Mouse (Mus musculus): Measurements from ENCODE around the gene Mpp4. TPM values are rescaled to one million over a fixed set of nuclear protein-coding genes. Genes with fewer than 3 reads are reported as not detected.

Mpp4 gene
- polyA plus RNA-seq, 1 experiment from 2014 or later: 0.28 TPM

DNA sequence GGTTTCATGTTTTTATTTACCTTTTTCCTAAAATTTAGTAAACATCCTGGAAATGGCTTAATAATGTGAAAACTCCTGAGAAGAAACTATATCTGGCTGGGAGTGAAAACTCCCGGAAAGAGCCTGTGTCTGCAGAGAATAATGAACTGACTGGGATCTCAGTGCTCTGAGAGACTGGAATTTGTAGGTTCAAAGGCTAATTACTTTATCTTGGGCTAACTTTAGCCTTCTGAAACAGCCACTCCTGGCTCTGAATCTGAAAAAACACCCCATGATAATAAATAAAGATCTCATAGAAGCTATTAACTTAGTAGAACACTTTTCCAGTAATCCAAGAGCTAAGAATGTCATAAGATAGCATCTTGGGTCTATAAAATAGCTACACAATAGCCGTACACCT is 5.4 kb upstream of the Mpp4 start:
- H3K36me3 ChIP-seq (replicated peaks): peaks cover 19% of the 10 kb centered on the region
- no peak overlapping the region for H3K27ac ChIP-seq (replicated peaks)
- no peak overlapping the region for H3K4me2 ChIP-seq
- WGBS (ENCODE audit: insufficient replicate concordance): 67% methylated on average over 2 of the region's 2 CpGs
- H3K4me3 ChIP-seq (replicated peaks): no peak overlapping the region
- no peaks in the 10 kb centered on the region for H3K27me3 ChIP-seq
- H3K4me1 ChIP-seq (replicated peaks): peaks cover 12% of the 10 kb centered on the region
- no peaks in the 10 kb centered on the region for H3K9me3 ChIP-seq (replicated peaks)
- ATAC-seq (ENCODE audit: insufficient read depth): no peak
- H3K9ac ChIP-seq: no peak overlapping the region

- Histone ChIP-seq H3K27ac (replicated peaks) (no peak overlapping the region), H3K27me3 (no peaks in the 10 kb centered on the region), H3K4me1 (replicated peaks) (peaks cover 5% of the 10 kb centered on the region), H3K4me2 (no peak overlapping the region), H3K4me3 (replicated peaks) (no peak overlapping the region), H3K36me3 (replicated peaks) (peaks cover 24% of the 10 kb centered on the region), H3K9ac (no peak overlapping the region), H3K9me3 (replicated peaks) (no peaks in the 10 kb centered on the region)
- no peak for ATAC-seq (ENCODE audit: insufficient read depth)
- WGBS (ENCODE audit: insufficient replicate concordance): 68% methylated on average over 4 of the region's 4 CpGs
These were observed 4.7 kb upstream of the Mpp4 start for GRCm38 (mm10) chr1:59167654-59168425.

DNA sequence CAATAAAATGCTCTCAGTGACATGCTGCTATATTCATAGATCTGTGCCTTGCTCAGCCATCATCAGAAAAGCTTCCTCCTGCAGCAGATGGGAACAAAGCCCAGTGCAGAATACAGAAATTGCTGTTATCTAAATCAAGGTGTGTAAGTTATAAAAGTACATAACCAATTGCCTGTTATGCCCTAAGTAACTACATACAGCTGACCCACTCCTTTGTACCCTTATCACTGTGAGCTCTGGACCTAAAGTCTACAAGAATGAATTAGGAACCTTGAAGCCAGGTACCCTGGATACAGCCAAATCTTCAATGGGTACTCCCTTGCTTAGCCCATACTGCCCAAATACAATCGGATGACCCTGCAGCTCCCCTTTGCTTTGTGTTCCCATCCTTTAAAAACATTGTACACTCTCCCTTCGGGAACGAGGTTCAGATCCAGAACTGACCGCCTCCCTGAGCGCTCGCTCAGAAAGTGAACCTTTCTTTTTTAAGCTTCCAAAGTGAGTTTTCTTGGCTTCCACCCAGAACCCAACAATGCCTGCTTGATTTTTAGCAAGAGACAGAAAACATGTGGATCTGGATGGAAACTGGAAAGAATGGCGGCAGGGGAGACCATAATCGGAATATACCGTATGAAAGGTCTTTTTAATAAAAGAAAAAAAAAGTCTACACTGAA is 3.2 kb upstream of the Mpp4 start:
- Histone ChIP-seq H3K36me3 (replicated peaks) (peaks cover 29% of the 10 kb centered on the region), H3K27ac (replicated peaks) (no peak overlapping the region), H3K4me2 (no peak overlapping the region), H3K4me1 (replicated peaks) (no peaks in the 10 kb centered on the region), H3K9ac (no peak overlapping the region), H3K4me3 (replicated peaks) (no peak overlapping the region), H3K9me3 (replicated peaks) (no peaks in the 10 kb centered on the region), H3K27me3 (no peaks in the 10 kb centered on the region)
- ATAC-seq (ENCODE audit: insufficient read depth): no peak
- 85% methylated on average over 9 of the region's 9 CpGs for WGBS (ENCODE audit: insufficient replicate concordance)

DNA sequence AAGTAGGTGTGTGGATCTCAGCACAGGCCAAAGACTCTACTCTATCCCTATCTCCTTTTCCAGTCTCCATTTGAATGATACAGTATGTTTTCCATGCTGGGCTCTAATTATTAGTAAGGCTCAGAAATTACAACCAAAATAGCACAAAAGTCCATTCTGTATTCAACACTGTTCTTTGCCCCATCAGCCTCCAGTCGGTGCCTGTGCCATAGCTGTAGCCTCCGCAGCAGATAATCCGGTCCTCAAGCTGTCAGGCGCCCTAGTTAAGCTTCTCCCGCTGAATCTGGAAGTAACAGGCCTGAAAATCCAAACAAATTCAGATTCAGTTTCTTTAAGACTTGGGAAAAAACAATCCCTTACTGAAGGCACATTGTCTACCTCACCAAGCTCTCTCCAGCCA is 729 bp upstream of the Mpp4 start:
- no peaks in the 10 kb centered on the region for H3K4me1 ChIP-seq (replicated peaks)
- 69% methylated on average over 5 of the region's 5 CpGs for WGBS (ENCODE audit: insufficient replicate concordance)
- no peak overlapping the region for H3K9ac ChIP-seq
- no peak for ATAC-seq (ENCODE audit: insufficient read depth)
- no peak overlapping the region for H3K27ac ChIP-seq (replicated peaks)
- H3K4me2 ChIP-seq: no peak overlapping the region
- peaks cover 29% of the 10 kb centered on the region for H3K36me3 ChIP-seq (replicated peaks)
- H3K27me3 ChIP-seq: no peaks in the 10 kb centered on the region
- no peaks in the 10 kb centered on the region for H3K9me3 ChIP-seq (replicated peaks)
- no peak overlapping the region for H3K4me3 ChIP-seq (replicated peaks)

GRCm38 (mm10) chr1:59162309-59163024 is 722 bp downstream of the Mpp4 start:
- Histone ChIP-seq H3K36me3 (replicated peaks) (peaks cover 27% of the 10 kb centered on the region), H3K4me2 (no peak overlapping the region), H3K27ac (replicated peaks) (no peak overlapping the region), H3K9ac (no peak overlapping the region), H3K4me3 (replicated peaks) (no peak overlapping the region), H3K4me1 (replicated peaks) (no peaks in the 10 kb centered on the region), H3K9me3 (replicated peaks) (no peaks in the 10 kb centered on the region), H3K27me3 (no peaks in the 10 kb centered on the region)
- ATAC-seq (ENCODE audit: insufficient read depth): no peak
- WGBS (ENCODE audit: insufficient replicate concordance): 68% methylated on average over 8 of the region's 8 CpGs

GRCm38 (mm10) chr1:59161396-59161795 is 1.8 kb downstream of the Mpp4 start:
- WGBS (ENCODE audit: insufficient replicate concordance): 83% methylated on average over 6 of the region's 6 CpGs
- ATAC-seq (ENCODE audit: insufficient read depth): no peak
- H3K4me2 ChIP-seq: no peak overlapping the region

DNA sequence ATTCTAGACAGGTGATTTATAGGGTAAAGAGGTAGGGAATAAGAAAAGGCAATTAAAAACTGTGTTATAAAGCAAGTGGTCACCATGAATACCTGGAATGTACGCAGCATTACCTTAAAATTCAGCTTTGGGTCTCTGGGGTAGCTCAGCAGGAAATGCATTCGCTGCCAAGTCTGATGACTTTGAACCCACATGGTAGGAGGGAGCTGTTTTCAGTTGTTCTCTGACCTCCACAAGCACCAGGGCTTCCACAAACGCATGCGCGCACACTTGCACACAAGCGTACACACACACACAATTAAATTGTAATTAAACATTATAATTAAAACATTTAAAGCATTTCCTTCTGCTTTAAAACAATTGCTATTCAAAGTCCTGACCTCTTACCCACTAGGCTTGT is 2.3 kb downstream of the Mpp4 start:
- Histone ChIP-seq H3K27ac (replicated peaks) (no peak overlapping the region), H3K36me3 (replicated peaks) (peaks cover 15% of the 10 kb centered on the region), H3K4me2 (no peak overlapping the region), H3K4me1 (replicated peaks) (no peaks in the 10 kb centered on the region), H3K9ac (no peak overlapping the region), H3K9me3 (replicated peaks) (no peaks in the 10 kb centered on the region), H3K4me3 (replicated peaks) (no peak overlapping the region), H3K27me3 (no peaks in the 10 kb centered on the region)
- no peak for ATAC-seq (ENCODE audit: insufficient read depth)
- WGBS (ENCODE audit: insufficient replicate concordance): 81% methylated on average over 6 of the region's 6 CpGs

More at GRCm38 (mm10) chr1:59161396-59161795, 1.8 kb downstream of the Mpp4 start:
- Histone ChIP-seq H3K4me3 (replicated peaks) (no peak overlapping the region), H3K27me3 (no peaks in the 10 kb centered on the region), H3K9me3 (replicated peaks) (no peaks in the 10 kb centered on the region), H3K4me1 (replicated peaks) (no peaks in the 10 kb centered on the region), H3K36me3 (replicated peaks) (peaks cover 17% of the 10 kb centered on the region), H3K27ac (replicated peaks) (no peak overlapping the region), H3K9ac (no peak overlapping the region)

- no peak overlapping the region for H3K4me3 ChIP-seq (replicated peaks)
- no peaks in the 10 kb centered on the region for H3K9me3 ChIP-seq (replicated peaks)
- no peaks in the 10 kb centered on the region for H3K27me3 ChIP-seq
- no peak overlapping the region for H3K9ac ChIP-seq
- WGBS (ENCODE audit: insufficient replicate concordance): 60% methylated on average over 3 of the region's 3 CpGs
- H3K36me3 ChIP-seq (replicated peaks): peaks cover 15% of the 10 kb centered on the region
- no peak for ATAC-seq (ENCODE audit: insufficient read depth)
- no peak overlapping the region for H3K27ac ChIP-seq (replicated peaks)
- H3K4me1 ChIP-seq (replicated peaks): no peaks in the 10 kb centered on the region
- H3K4me2 ChIP-seq: no peak overlapping the region
These were observed 4.1 kb downstream of the Mpp4 start for GRCm38 (mm10) chr1:59159136-59159535.

DNA sequence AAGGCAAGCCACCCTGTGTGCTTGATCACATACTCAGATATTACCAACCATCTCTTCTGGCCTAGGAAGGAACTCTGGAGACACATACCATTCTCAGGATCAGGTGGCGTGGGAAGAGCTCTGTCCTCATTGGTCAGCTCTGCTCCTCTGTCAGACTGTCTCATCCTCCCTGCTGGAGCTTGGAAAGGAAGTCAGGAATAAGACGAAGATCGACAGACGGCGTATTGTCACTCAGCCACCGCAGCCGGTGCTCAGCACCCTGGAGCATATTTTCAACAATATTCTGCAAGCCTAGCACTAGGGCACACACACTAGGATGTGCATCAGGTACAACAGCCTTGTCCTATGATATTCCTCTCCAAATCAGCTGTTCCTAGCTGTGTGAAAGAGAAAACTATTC is 4.7 kb downstream of the Mpp4 start:
- H3K4me1 ChIP-seq (replicated peaks): no peaks in the 10 kb centered on the region
- H3K36me3 ChIP-seq (replicated peaks): peaks cover 9% of the 10 kb centered on the region
- ATAC-seq (ENCODE audit: insufficient read depth): no peak
- H3K4me2 ChIP-seq: no peak overlapping the region
- no peaks in the 10 kb centered on the region for H3K9me3 ChIP-seq (replicated peaks)
- H3K27me3 ChIP-seq: no peaks in the 10 kb centered on the region
- H3K4me3 ChIP-seq (replicated peaks): no peak overlapping the region
- no peak overlapping the region for H3K27ac ChIP-seq (replicated peaks)
- WGBS (ENCODE audit: insufficient replicate concordance): 73% methylated on average over 7 of the region's 7 CpGs
- H3K9ac ChIP-seq: no peak overlapping the region

DNA sequence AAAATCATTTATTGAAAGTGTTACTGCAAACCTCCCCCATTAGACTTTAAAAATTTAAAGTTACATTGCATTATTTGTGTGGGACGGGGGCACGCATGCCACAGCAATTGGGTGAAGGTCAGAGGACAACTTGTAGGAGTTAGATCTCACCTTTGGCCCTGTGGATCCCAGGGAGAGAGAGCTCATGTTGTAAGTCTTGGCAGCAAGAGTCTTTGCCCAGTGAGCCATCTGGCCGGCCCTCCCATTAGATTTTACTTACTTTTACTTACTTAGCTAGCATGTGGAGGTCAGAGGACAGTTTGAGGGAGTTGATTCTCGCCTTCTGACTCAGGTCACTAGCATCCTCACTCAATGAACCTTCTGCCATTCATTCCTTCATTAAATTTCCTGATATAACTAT is 5.3 kb downstream of the Mpp4 start:
- no peak for ATAC-seq (ENCODE audit: insufficient read depth)

DNA sequence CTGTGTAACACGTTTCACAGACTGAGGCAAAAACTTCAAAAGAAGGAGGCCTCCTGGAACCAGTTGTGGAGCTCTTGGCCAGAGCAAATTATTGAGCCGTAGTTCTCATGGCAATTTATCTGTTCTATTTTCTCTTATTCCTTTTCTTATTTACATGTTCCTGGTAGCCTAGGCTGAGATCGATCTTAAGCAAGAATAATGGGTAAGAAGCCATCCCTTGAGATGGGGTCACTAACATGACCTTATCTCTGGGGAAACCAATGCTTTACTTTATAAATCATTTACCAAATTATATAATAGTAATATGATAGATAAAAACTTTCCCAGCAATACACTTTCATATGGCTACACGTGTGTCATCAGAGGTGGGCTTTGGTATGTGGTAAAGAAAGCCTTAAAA is 10.8 kb downstream of the Mpp4 start:
- H3K4me1 ChIP-seq (replicated peaks): no peaks in the 10 kb centered on the region
- H3K4me2 ChIP-seq: no peak overlapping the region
- H3K27ac ChIP-seq (replicated peaks): no peak overlapping the region
- no peak for ATAC-seq (ENCODE audit: insufficient read depth)
- H3K9me3 ChIP-seq (replicated peaks): no peaks in the 10 kb centered on the region
- no peaks in the 10 kb centered on the region for H3K36me3 ChIP-seq (replicated peaks)
- WGBS (ENCODE audit: insufficient replicate concordance): 61% methylated on average over 4 of the region's 4 CpGs
- no peaks in the 10 kb centered on the region for H3K27me3 ChIP-seq
- no peak overlapping the region for H3K9ac ChIP-seq
- H3K4me3 ChIP-seq (replicated peaks): no peak overlapping the region

More for the DNA sequence above, 5.3 kb downstream of the Mpp4 start:
- Histone ChIP-seq H3K9ac (no peak overlapping the region), H3K9me3 (replicated peaks) (no peaks in the 10 kb centered on the region), H3K4me2 (no peak overlapping the region), H3K36me3 (replicated peaks) (peaks cover 4% of the 10 kb centered on the region; the same call in 1 of the 2 replicates), H3K4me1 (replicated peaks) (no peaks in the 10 kb centered on the region), H3K27me3 (no peaks in the 10 kb centered on the region), H3K4me3 (replicated peaks) (no peak overlapping the region), H3K27ac (replicated peaks) (no peak overlapping the region)
- WGBS (ENCODE audit: insufficient replicate concordance): 71% methylated on average over 4 of the region's 4 CpGs
